Mouse (Mus musculus): ENCODE data around the gene Polg2.

DNA sequence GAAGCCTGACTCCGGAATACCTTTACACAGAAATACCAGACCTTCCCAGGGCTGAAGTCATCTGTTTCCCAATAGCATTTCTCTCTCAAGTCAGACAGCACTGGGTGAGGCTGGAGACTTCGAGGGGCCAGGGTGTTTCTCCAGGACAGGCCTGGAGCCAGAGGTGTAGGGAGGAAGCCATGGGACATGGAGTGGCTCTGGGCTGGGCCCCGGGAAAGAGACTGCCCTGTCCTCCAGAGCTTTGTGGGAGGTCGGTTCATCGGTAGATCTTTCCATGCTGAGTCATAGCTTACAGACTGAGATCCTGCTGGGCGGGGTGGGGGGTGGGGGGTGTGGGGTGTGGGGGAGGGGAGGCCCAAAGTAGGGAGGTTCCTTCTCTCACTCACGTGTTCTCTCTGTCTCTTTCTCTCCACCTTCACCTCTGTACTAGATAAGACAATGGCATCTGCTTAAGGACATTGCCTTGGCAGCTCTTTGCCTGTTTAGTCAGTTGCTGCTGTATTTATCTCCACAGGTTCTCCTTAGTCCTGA, 56.4 kb downstream of the Polg2 start:
- TF ChIP-seq CTCF (IDR thresholded peaks at IDR 0.05; ENCODE audit: insufficient read depth, low read length): no peak
- no peak for TF ChIP-seq POLR2A (IDR thresholded peaks at IDR 0.05; ENCODE audit: borderline replicate concordance, extremely low read depth, low read depth, low read length)
